ENCODE assay signal across 9 mouse cellular contexts in the genomic region with DNA sequence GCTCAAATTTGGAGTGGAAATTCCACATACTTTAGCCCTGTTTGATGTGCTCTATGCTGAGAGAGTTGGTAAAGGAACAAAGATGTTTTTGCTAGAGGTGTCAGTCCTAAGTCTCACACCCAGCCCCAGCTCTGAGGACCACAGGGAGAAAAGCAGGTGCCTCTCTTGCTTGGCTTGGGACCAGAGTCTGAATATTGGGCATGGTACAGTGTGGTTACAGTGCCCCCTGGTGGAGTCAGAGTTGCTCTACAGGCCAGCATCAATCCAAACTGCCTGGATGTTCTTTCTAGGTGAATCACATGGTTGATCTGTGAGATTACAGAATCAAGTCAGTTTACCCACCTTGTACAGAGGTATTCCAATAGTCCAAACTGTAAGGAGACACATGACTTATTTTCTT. TPM values are rescaled to one million over a fixed set of nuclear protein-coding genes. Genes with fewer than 3 reads are reported as not detected.
DNase-seq lines count a peak whose midpoint lies in the region; ATAC-seq lines count a peak whose summit lies in the region.
"Had no signal": no experiment of that assay in that cellular context is flagged by ENCODE, and none has a peak within 500 bp of the region (broad histone marks: within the 10 kb centered on the region; RNA-seq: fewer than 3 reads in every experiment).

No protein-coding gene starts in this region.

- H3K4me2 ChIP-seq in forebrain, embryonic 11.5 days (ENCODE audit: low read depth, low read length, severe bottlenecking): no peak overlapping the region

- H3K9me3 ChIP-seq in forebrain, embryonic 11.5 days (ENCODE audit: control insufficient read depth, low read length): no peaks in the 10 kb centered on the region
- H3K9me3 ChIP-seq: megakaryocyte, embryonic 14.5 days had no signal

- H3K9ac ChIP-seq in forebrain, embryonic 11.5 days (ENCODE audit: low read length): no peak overlapping the region

- no peaks in the 10 kb centered on the region for H3K27me3 ChIP-seq in forebrain, embryonic 11.5 days (ENCODE audit: control insufficient read depth, insufficient read depth, low read length)
- H3K27me3 ChIP-seq: megakaryocyte, embryonic 14.5 days had no signal

- no peaks in the 10 kb centered on the region for H3K36me3 ChIP-seq in forebrain, embryonic 11.5 days (ENCODE audit: control insufficient read depth, insufficient read depth, low read length)

- no peaks in the 10 kb centered on the region for H3K4me1 ChIP-seq in forebrain, embryonic 11.5 days (replicated peaks; ENCODE audit: control insufficient read depth, insufficient read depth, low read length)

- H3K4me3 ChIP-seq in forebrain, embryonic 11.5 days (ENCODE audit: low read depth, low read length): no peak overlapping the region
- H3K4me3 ChIP-seq: megakaryocyte, embryonic 14.5 days had no signal

- no peak overlapping the region for H3K27ac ChIP-seq in forebrain, embryonic 11.5 days (ENCODE audit: low read depth, low read length)

- DNase-seq in Muller cell, postnatal 12 days (ENCODE audit: inconsistent ontology term): peak; percentile 77
- peak; percentile 78 for DNase-seq in c-Kit-positive CD71-negative TER-119-negative erythroid progenitor cells, embryonic 14.5 days (ENCODE audit: low read depth)
- peak; percentile 79 for DNase-seq in forebrain, embryonic 11.5 days (ENCODE audit: low spot score)
- DNase-seq in heart, postnatal 4 days: peak; percentile 83
- peak; percentile 65 to 89 for DNase-seq in layer of hippocampus, postnatal 25 days (ENCODE audit: extremely low spot score in 1 of 2, low spot score in 1 of 2)
- peak; percentile 62 to 83 for DNase-seq in lung, postnatal 4 days
- peak; percentile 63 for DNase-seq in right cerebral cortex, postnatal 25 days
- peak; percentile 51 for DNase-seq in yolk sac, embryonic 10.5 days (ENCODE audit: low spot score)

- ATAC-seq in forebrain, embryonic 11.5 days (replicated peaks; ENCODE audit: low FRiP score): no peak

RNA-seq across cellular contexts. Expression of a gene that starts 10.8 kb away (rescaled TPM):
- 21.0 and 22.4 TPM in 2 replicates for polyA plus RNA-seq in forebrain, embryonic 11.5 days (2014; fragmentation: Nextera tagmentation; extraction: Ambion mirVana)
- 1 to 10 TPM; 8.9 to 9.5 TPM for total RNA-seq in heart, postnatal 4 days (2021)
- 10 to 100 TPM; 13.9 TPM for total RNA-seq in layer of hippocampus, postnatal 25 days (2021)

RNA-seq across cellular contexts. Expression of a gene that starts 16.7 kb away (rescaled TPM):
- not detected in 2 replicates for polyA plus RNA-seq in forebrain, embryonic 11.5 days (2014; fragmentation: Nextera tagmentation; extraction: Ambion mirVana)
- total RNA-seq in heart, postnatal 4 days (2021): not detected
- not detected for total RNA-seq in layer of hippocampus, postnatal 25 days (2021)

RNA-seq across cellular contexts. Expression of a gene that starts 31.3 kb away (rescaled TPM):
- 16.5 and 20.7 TPM in 2 replicates for polyA plus RNA-seq in forebrain, embryonic 11.5 days (2014; fragmentation: Nextera tagmentation; extraction: Ambion mirVana)
- total RNA-seq in heart, postnatal 4 days (2021): 10 to 100 TPM in 1 of 2 experiments, 1 to 10 TPM in 1; 9.8 to 10.2 TPM
- total RNA-seq in layer of hippocampus, postnatal 25 days (2021): 10 to 100 TPM; 18.2 to 18.8 TPM

RNA-seq across cellular contexts. Expression of a gene that starts 36.2 kb away (rescaled TPM):
- polyA plus RNA-seq in forebrain, embryonic 11.5 days (2014; fragmentation: Nextera tagmentation; extraction: Ambion mirVana): 4.5 and 5.3 TPM in 2 replicates
- total RNA-seq in heart, postnatal 4 days (2021): 10 to 100 TPM; 24.2 to 26.4 TPM
- 10 to 100 TPM in 1 of 2 experiments, 1 to 10 TPM in 1; 9.6 to 13.2 TPM for total RNA-seq in layer of hippocampus, postnatal 25 days (2021)

RNA-seq across cellular contexts. Expression of a gene that starts 43.3 kb away (rescaled TPM):
- polyA plus RNA-seq in forebrain, embryonic 11.5 days (2014; fragmentation: Nextera tagmentation; extraction: Ambion mirVana): not detected in 2 replicates
- not detected for total RNA-seq in heart, postnatal 4 days (2021)
- not detected for total RNA-seq in layer of hippocampus, postnatal 25 days (2021)
